Mouse (Mus musculus) kidney, postnatal 14 days (tissue): ENCODE results near the gene Myo3b.

ENCODE experiments used
- DNase-seq: peaks from one replicate; pipeline ENCODE4 v3.0.0; 2022; ENCODE audit warnings: mixed read lengths

Myo3b gene

GRCm38 (mm10) chr2:70291063-70291462, 252.1 kb downstream of the Myo3b start:
- no peak for DNase-seq

GRCm38 (mm10) chr2:70292776-70293175, 253.8 kb downstream of the Myo3b start:
- no peak for DNase-seq

- DNase-seq = no peak
These were observed 264.0 kb downstream of the Myo3b start for GRCm38 (mm10) chr2:70302905-70303304.

GRCm38 (mm10) chr2:70315125-70315524, 276.2 kb downstream of the Myo3b start:
- no peak for DNase-seq

GRCm38 (mm10) chr2:70315734-70316133, 276.8 kb downstream of the Myo3b start:
- DNase-seq = no peak

GRCm38 (mm10) chr2:70317850-70318249, 278.9 kb downstream of the Myo3b start:
- no peak for DNase-seq

GRCm38 (mm10) chr2:70318861-70319555, 280.1 kb downstream of the Myo3b start:
- no peak for DNase-seq

GRCm38 (mm10) chr2:70322767-70323166, 283.8 kb downstream of the Myo3b start:
- DNase-seq = no peak

- DNase-seq = no peak
These were observed 288.7 kb downstream of the Myo3b start for GRCm38 (mm10) chr2:70327602-70328001.

GRCm38 (mm10) chr2:70332905-70333304, 294.0 kb downstream of the Myo3b start:
- no peak for DNase-seq

- no peak for DNase-seq
These were observed 294.6 kb downstream of the Myo3b start for GRCm38 (mm10) chr2:70333553-70333952.

GRCm38 (mm10) chr2:70336551-70336950, 297.6 kb downstream of the Myo3b start:
- DNase-seq = no peak

- peak; percentile 66 for DNase-seq
These were observed 298.3 kb downstream of the Myo3b start for GRCm38 (mm10) chr2:70337208-70337611.

GRCm38 (mm10) chr2:70337869-70338268, 298.9 kb downstream of the Myo3b start:
- DNase-seq = no peak

GRCm38 (mm10) chr2:70339061-70339460, 300.1 kb downstream of the Myo3b start:
- no peak for DNase-seq

- DNase-seq = no peak
These were observed 300.6 kb downstream of the Myo3b start for GRCm38 (mm10) chr2:70339501-70339900.

- DNase-seq = no peak
These were observed 301.3 kb downstream of the Myo3b start for GRCm38 (mm10) chr2:70340224-70340623.

GRCm38 (mm10) chr2:70345126-70345525, 306.2 kb downstream of the Myo3b start:
- no peak for DNase-seq

- DNase-seq = no peak
These were observed 308.6 kb downstream of the Myo3b start for GRCm38 (mm10) chr2:70347511-70347910.

GRCm38 (mm10) chr2:70348793-70349553, 310.0 kb downstream of the Myo3b start:
- no peak for DNase-seq

GRCm38 (mm10) chr2:70352435-70353165, 313.7 kb downstream of the Myo3b start:
- no peak for DNase-seq

GRCm38 (mm10) chr2:70354056-70354455, 315.1 kb downstream of the Myo3b start:
- DNase-seq = no peak

GRCm38 (mm10) chr2:70355026-70355425, 316.1 kb downstream of the Myo3b start:
- DNase-seq = no peak

GRCm38 (mm10) chr2:70369421-70369820, 330.5 kb downstream of the Myo3b start:
- DNase-seq = no peak
